Comparison of ENCODE assay signal across 9 mouse cellular contexts in the genomic region with DNA sequence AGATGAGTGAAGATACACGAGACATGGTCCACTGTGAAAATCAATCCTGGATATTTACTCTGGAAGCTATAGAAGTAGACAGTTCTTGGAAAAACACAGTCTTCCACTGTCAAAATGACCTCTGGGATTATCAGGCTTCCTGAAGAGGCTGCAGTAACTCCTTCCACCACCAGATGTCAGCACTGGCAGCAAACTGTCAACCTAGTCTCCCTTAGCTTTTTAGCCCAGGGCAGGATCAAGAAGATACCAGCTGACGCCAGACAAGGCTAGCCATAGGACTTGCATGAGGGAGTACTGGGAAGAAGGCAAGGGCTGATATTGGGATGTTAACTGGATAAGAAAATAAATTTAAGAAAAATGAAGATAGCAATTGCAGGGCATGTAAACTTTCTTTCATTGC. TPM values are rescaled to one million over a fixed set of nuclear protein-coding genes. Genes with fewer than 3 reads are reported as not detected.
DNase-seq lines count a peak whose midpoint lies in the region; ATAC-seq and TF ChIP-seq lines count a peak whose summit lies in the region.
"Had no signal": no experiment of that assay in that cellular context is flagged by ENCODE, and none has a peak within 500 bp of the region (broad histone marks: within the 10 kb centered on the region; RNA-seq: fewer than 3 reads in every experiment).

No protein-coding gene starts in this region.

- no peak overlapping the region for H3K9ac ChIP-seq in forebrain, embryonic 14.5 days (ENCODE audit: low read length)
- H3K9ac ChIP-seq in liver, embryonic 16.5 days (ENCODE audit: low read depth, low read length) = no peak overlapping the region
- no peak overlapping the region for H3K9ac ChIP-seq in neural tube, embryonic 11.5 days (ENCODE audit: low read length)

- DNase-seq in 416B (ENCODE audit: low read depth) = peak; percentile 44
- DNase-seq in cerebellum, adult 11 months = peak; percentile 73
- peak; percentile 83 for DNase-seq in forebrain, embryonic 14.5 days (ENCODE audit: low spot score)
- peak; percentile 63 for DNase-seq in kidney, adult 18-20 months
- peak; percentile 82 for DNase-seq in neural tube, embryonic 11.5 days (ENCODE audit: low spot score)
- peak; percentile 58 for DNase-seq in thymus, postnatal 4 days

- WGBS in forebrain, embryonic 14.5 days = 10% methylated on average over 2 of the region's 2 CpGs
- WGBS in liver, embryonic 16.5 days (ENCODE audit: insufficient replicate concordance) = 2% methylated on average over 2 of the region's 2 CpGs
- WGBS in neural tube, embryonic 11.5 days = 16% methylated on average over 2 of the region's 2 CpGs

- peaks cover 1% of the 10 kb centered on the region; the same call in 1 of the 2 replicates for H3K27me3 ChIP-seq in E14TG2a.4 (ENCODE audit: insufficient read depth, low read length)
- no peaks in the 10 kb centered on the region for H3K27me3 ChIP-seq in forebrain, embryonic 14.5 days (replicated peaks; ENCODE audit: control insufficient read depth, insufficient read depth, low read length)
- H3K27me3 ChIP-seq in liver, embryonic 16.5 days (ENCODE audit: control insufficient read depth, insufficient read depth, low read depth, low read length) = no peaks in the 10 kb centered on the region
- H3K27me3 ChIP-seq in neural tube, embryonic 11.5 days (ENCODE audit: control insufficient read depth, insufficient read depth, low read length) = no peaks in the 10 kb centered on the region

- H3K9me3 ChIP-seq in E14TG2a.4 (ENCODE audit: low read length) = no peaks in the 10 kb centered on the region
- H3K9me3 ChIP-seq in forebrain, embryonic 14.5 days (replicated peaks; ENCODE audit: control insufficient read depth, low read length) = no peaks in the 10 kb centered on the region
- no peaks in the 10 kb centered on the region for H3K9me3 ChIP-seq in liver, embryonic 16.5 days (replicated peaks; ENCODE audit: control insufficient read depth, low read length)
- H3K9me3 ChIP-seq in neural tube, embryonic 11.5 days (ENCODE audit: control insufficient read depth, low read length) = no peaks in the 10 kb centered on the region

- H3K36me3 ChIP-seq in E14TG2a.4 (ENCODE audit: insufficient read depth, low read length) = no peaks in the 10 kb centered on the region
- peaks cover 58% of the 10 kb centered on the region for H3K36me3 ChIP-seq in forebrain, embryonic 14.5 days (ENCODE audit: control insufficient read depth, insufficient read depth, low read length)
- H3K36me3 ChIP-seq in liver, embryonic 16.5 days (ENCODE audit: control insufficient read depth, insufficient read depth) = no peaks in the 10 kb centered on the region
- no peaks in the 10 kb centered on the region for H3K36me3 ChIP-seq in neural tube, embryonic 11.5 days (ENCODE audit: control insufficient read depth, insufficient read depth, low read length)

- H3K4me2 ChIP-seq in forebrain, embryonic 14.5 days (ENCODE audit: low read length) = no peak overlapping the region
- H3K4me2 ChIP-seq in liver, embryonic 16.5 days (ENCODE audit: low read depth, low read length) = no peak overlapping the region
- H3K4me2 ChIP-seq in neural tube, embryonic 11.5 days (ENCODE audit: low read depth) = no peak overlapping the region

- no peak overlapping the region for H3K4me3 ChIP-seq in E14TG2a.4 (replicated peaks; ENCODE audit: low read length)
- H3K4me3 ChIP-seq in forebrain, embryonic 14.5 days (ENCODE audit: low read depth, low read length) = no peak overlapping the region
- H3K4me3 ChIP-seq in liver, embryonic 16.5 days (ENCODE audit: low read depth, low read length) = no peak overlapping the region
- no peak overlapping the region for H3K4me3 ChIP-seq in neural tube, embryonic 11.5 days (ENCODE audit: low read depth, low read length)

- peaks cover 17% of the 10 kb centered on the region for H3K4me1 ChIP-seq in E14TG2a.4 (replicated peaks; ENCODE audit: low read depth, low read length)
- H3K4me1 ChIP-seq in forebrain, embryonic 14.5 days (ENCODE audit: control insufficient read depth, insufficient read depth, low read length) = 0 out of 2 replicates have a peak, but pooled peaks cover 3% of the 10 kb centered on the region
- H3K4me1 ChIP-seq in liver, embryonic 16.5 days (ENCODE audit: control insufficient read depth, low read depth, low read length) = peaks cover 33% of the 10 kb centered on the region
- H3K4me1 ChIP-seq in neural tube, embryonic 11.5 days (ENCODE audit: control insufficient read depth, insufficient read depth, low read length) = 0 out of 2 replicates have a peak, but pooled peaks cover 2% of the 10 kb centered on the region

- peak; percentile 95 for TF ChIP-seq CTCF in E14TG2a.4 (conservative IDR thresholded peaks at IDR 0.05; ENCODE audit: low read length)

- no peak overlapping the region for H3K27ac ChIP-seq in forebrain, embryonic 14.5 days (ENCODE audit: low read depth, low read length)
- H3K27ac ChIP-seq in liver, embryonic 16.5 days (ENCODE audit: low read length) = no peak overlapping the region
- no peak overlapping the region for H3K27ac ChIP-seq in neural tube, embryonic 11.5 days (ENCODE audit: low read depth, low read length)
- H3K27ac ChIP-seq: macrophage had no signal

- ATAC-seq in forebrain, embryonic 14.5 days = peak; percentile 59
- ATAC-seq in liver, embryonic 16.5 days (ENCODE audit: low read depth) = peak; percentile 54
- peak; percentile 74; the same call in 1 of the 2 replicates for ATAC-seq in neural tube, embryonic 11.5 days (ENCODE audit: insufficient read depth, low FRiP score, low TSS enrichment)

RNA-seq across cellular contexts. Expression of gene Ackr1, which starts 6.0 kb away (rescaled TPM):
- polyA plus RNA-seq in forebrain, embryonic 14.5 days (2014; fragmentation: Nextera tagmentation; extraction: Ambion mirVana) = 10.5 and 12.0 TPM in 2 replicates
- 69.3 and 71.7 TPM in 2 replicates for polyA plus RNA-seq in liver, embryonic 16.5 days (2015; fragmentation: Nextera tagmentation; extraction: Ambion mirVana)
- polyA plus RNA-seq in neural tube, embryonic 11.5 days (2014; fragmentation: Nextera tagmentation; extraction: Ambion mirVana) = 6.1 and 7.4 TPM in 2 replicates
- polyA plus RNA-seq: macrophage had no signal

RNA-seq across cellular contexts. Expression of gene Aim2, which starts 11.1 kb away (rescaled TPM):
- 2.3 and 4.0 TPM in 2 replicates for polyA plus RNA-seq in forebrain, embryonic 14.5 days (2014; fragmentation: Nextera tagmentation; extraction: Ambion mirVana)
- polyA plus RNA-seq in liver, embryonic 16.5 days (2015; fragmentation: Nextera tagmentation; extraction: Ambion mirVana) = 3.6 and 3.8 TPM in 2 replicates
- polyA plus RNA-seq in neural tube, embryonic 11.5 days (2014; fragmentation: Nextera tagmentation; extraction: Ambion mirVana) = 2.2 and 3.5 TPM in 2 replicates

RNA-seq across cellular contexts. Expression of gene Cadm3, which starts 28.0 kb away (rescaled TPM):
- 59.8 and 77.6 TPM in 2 replicates for polyA plus RNA-seq in forebrain, embryonic 14.5 days (2014; fragmentation: Nextera tagmentation; extraction: Ambion mirVana)
- polyA plus RNA-seq in liver, embryonic 16.5 days (2015; fragmentation: Nextera tagmentation; extraction: Ambion mirVana) = 1.7 and 1.8 TPM in 2 replicates
- polyA plus RNA-seq in neural tube, embryonic 11.5 days (2014; fragmentation: Nextera tagmentation; extraction: Ambion mirVana) = 40.1 and 42.4 TPM in 2 replicates
- polyA plus RNA-seq: macrophage had no signal

Comparison
In these comparisons a context has a peak if more than half of its experiments do, and no peak if none do; other contexts are left out.
1. RNA of gene Cadm3, which starts 28.0 kb away (polyA plus RNA-seq): 59.8 to 77.6 TPM in forebrain, embryonic 14.5 days and 40.1 to 42.4 TPM in neural tube, embryonic 11.5 days; 1.7 to 1.8 TPM in liver, embryonic 16.5 days; every median in the first group is over 10 times any median in the second.
2. Peak in every context shown above with its lines, with median percentiles within 50 percentile points of each other: DNase-seq and ATAC-seq.